Mouse (Mus musculus): Measurements from ENCODE around the gene Ajap1. TPM values are rescaled to one million over a fixed set of nuclear protein-coding genes. Genes with fewer than 3 reads are reported as not detected.

Ajap1 gene
- polyA plus RNA-seq, 1 experiment, result 0.34 TPM

DNA sequence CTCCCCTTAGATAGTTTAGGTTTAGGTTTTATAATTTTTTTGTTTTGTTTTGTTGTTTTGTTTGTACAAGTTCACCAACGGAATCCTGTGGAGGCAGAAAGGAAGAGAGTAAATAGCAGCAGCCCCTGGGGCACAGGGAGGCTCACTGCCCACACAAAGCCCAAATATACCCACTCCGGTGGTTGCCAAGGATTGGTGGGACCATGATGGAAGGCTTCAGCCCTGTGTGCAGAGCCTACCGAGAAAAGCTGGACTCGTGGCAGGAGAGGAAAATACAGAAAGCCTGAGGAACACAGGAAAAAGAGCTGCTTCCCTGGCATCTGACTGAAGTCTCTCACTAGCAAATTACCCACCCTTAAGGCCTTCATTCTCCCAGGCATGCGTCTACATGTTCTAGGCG is 108.4 kb downstream of the Ajap1 start:
- peaks cover 86% of the 10 kb centered on the region for H3K9me3 ChIP-seq
- no peak overlapping the region for H3K4me3 ChIP-seq (replicated peaks)
- H3K27me3 ChIP-seq (replicated peaks), result no peaks in the 10 kb centered on the region
- TF ChIP-seq GATA1 (IDR thresholded peaks at IDR 0.05; ENCODE audit: borderline replicate concordance, low read length) (no peak), FLI1 (IDR thresholded peaks at IDR 0.05; ENCODE audit: low read length) (no peak)
- no peaks in the 10 kb centered on the region for H3K36me3 ChIP-seq (replicated peaks; ENCODE audit: low read length)
- H3K4me1 ChIP-seq, result no peaks in the 10 kb centered on the region

GRCm38 (mm10) chr4:153373125-153373524 is 109.5 kb downstream of the Ajap1 start:
- H3K4me1 ChIP-seq, result no peaks in the 10 kb centered on the region
- TF ChIP-seq GATA1 (IDR thresholded peaks at IDR 0.05; ENCODE audit: borderline replicate concordance, low read length), result no peak
- no peak for TF ChIP-seq FLI1 (IDR thresholded peaks at IDR 0.05; ENCODE audit: low read length)
- H3K9me3 ChIP-seq, result peaks cover 89% of the 10 kb centered on the region
- no peaks in the 10 kb centered on the region for H3K36me3 ChIP-seq (replicated peaks; ENCODE audit: low read length)
- H3K27me3 ChIP-seq (replicated peaks), result no peaks in the 10 kb centered on the region
- no peak overlapping the region for H3K4me3 ChIP-seq (replicated peaks)

- no peaks in the 10 kb centered on the region for H3K36me3 ChIP-seq (replicated peaks; ENCODE audit: low read length)
- no peak for TF ChIP-seq GATA1 (IDR thresholded peaks at IDR 0.05; ENCODE audit: borderline replicate concordance, low read length)
- TF ChIP-seq FLI1 (IDR thresholded peaks at IDR 0.05; ENCODE audit: low read length), result no peak
- no peak overlapping the region for H3K4me3 ChIP-seq (replicated peaks)
- no peaks in the 10 kb centered on the region for H3K4me1 ChIP-seq
- H3K9me3 ChIP-seq, result peaks cover 84% of the 10 kb centered on the region
- H3K27me3 ChIP-seq (replicated peaks), result no peaks in the 10 kb centered on the region
These were observed 113.9 kb downstream of the Ajap1 start for GRCm38 (mm10) chr4:153368620-153369159.

DNA sequence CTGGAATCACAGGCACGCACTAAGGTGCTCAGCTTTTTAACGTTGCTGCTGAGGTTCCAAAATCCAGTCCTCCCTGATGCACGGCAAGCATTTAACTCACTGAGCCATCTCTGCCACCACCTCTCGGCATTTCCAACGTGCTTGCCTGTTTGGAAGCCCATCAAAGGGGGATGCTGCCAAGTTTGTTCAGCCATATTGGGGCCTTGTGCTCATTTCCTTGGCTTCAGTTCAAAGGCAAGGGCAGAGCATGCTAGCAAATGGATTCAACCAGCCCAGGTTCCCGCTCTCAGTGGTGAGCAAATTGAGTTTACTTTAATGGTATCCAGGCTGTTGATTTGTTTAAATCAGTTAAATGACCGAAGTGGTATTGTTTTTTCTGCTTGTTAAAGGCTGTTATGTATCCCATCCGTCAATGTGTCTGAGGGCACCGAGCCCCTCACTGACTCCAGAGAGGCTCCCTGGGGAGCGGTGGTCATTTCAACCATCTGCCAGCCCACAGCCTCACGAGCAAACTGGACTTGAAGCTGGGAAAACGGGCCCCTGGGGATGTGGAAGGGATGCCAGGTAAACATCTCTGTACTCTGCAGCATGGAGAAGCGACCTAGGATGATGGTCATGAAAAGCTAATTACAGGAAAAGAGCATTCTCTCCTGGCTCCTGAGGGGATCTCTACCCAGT is 121.6 kb downstream of the Ajap1 start:
- Histone ChIP-seq H3K4me3 (replicated peaks) (no peak overlapping the region), H3K36me3 (replicated peaks; ENCODE audit: low read length) (no peaks in the 10 kb centered on the region), H3K4me1 (no peaks in the 10 kb centered on the region), H3K27me3 (replicated peaks) (no peaks in the 10 kb centered on the region), H3K9me3 (peaks cover 90% of the 10 kb centered on the region)
- TF ChIP-seq GATA1 (IDR thresholded peaks at IDR 0.05; ENCODE audit: borderline replicate concordance, low read length), result no peak
- TF ChIP-seq FLI1 (IDR thresholded peaks at IDR 0.05; ENCODE audit: low read length), result no peak

GRCm38 (mm10) chr4:153358243-153358550 is 124.4 kb downstream of the Ajap1 start:
- Histone ChIP-seq H3K27me3 (replicated peaks) (no peaks in the 10 kb centered on the region), H3K4me3 (replicated peaks) (no peak overlapping the region), H3K4me1 (no peaks in the 10 kb centered on the region), H3K9me3 (peaks cover 98% of the 10 kb centered on the region), H3K36me3 (replicated peaks; ENCODE audit: low read length) (no peaks in the 10 kb centered on the region)
- no peak for TF ChIP-seq GATA1 (IDR thresholded peaks at IDR 0.05; ENCODE audit: borderline replicate concordance, low read length)
- TF ChIP-seq FLI1 (IDR thresholded peaks at IDR 0.05; ENCODE audit: low read length), result no peak

DNA sequence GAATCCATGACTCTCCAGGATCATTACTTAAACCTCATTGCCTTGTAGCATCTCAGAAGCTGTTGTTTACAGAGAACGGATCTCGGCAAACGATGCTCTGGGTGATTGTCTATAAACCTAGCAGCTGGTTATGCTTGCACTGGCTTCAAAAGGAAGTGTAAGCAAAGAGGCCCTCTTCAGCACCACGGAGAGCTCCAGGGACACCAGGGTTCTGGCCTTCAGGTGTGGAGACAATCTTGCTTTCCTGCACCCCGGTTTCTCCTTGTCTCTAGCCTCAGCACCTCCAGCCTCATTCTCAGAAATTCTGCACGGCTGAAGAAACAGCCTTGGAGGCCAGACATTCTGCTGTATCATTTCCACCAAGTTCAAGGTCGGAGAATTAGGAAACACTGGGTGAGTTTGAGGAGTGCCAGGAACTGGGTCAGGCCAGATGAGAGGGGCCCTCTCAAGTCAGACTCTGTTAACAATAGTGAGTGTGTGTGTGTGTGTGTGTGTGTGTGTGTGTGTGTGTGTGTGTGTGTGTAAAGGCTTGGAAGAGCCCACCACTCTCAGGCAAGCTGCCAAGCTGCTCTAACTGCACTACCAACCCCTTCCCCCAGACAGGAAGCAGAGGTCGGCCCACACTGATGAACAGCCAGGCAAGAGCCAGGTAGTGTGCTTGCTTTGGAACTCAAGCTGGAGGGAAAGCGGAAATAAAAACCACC is 124.9 kb downstream of the Ajap1 start:
- no peaks in the 10 kb centered on the region for H3K4me1 ChIP-seq
- H3K9me3 ChIP-seq, result peaks cover 98% of the 10 kb centered on the region
- H3K36me3 ChIP-seq (replicated peaks; ENCODE audit: low read length), result no peaks in the 10 kb centered on the region
- H3K27me3 ChIP-seq (replicated peaks), result no peaks in the 10 kb centered on the region
- no peak for TF ChIP-seq GATA1 (IDR thresholded peaks at IDR 0.05; ENCODE audit: borderline replicate concordance, low read length)
- no peak for TF ChIP-seq FLI1 (IDR thresholded peaks at IDR 0.05; ENCODE audit: low read length)
- H3K4me3 ChIP-seq (replicated peaks), result no peak overlapping the region

DNA sequence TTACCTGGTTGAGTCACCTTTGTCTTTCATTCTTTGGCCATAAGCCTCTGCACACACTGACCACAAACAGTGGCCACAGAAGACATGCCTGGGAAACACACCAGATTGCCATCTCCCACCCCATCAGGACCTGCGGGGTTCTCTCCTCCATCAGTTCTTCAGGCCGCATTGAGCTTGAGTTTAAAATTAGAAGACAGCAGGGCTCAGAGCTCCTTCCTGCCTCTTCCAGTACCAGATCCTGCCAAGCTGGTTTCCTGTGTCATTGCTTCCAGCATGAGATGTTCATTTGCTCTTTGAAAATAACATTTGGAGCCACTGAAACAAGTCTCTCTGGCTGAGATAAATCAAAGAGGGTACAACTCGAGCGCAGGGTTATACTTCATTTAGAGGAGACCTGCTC is 126.4 kb downstream of the Ajap1 start:
- TF ChIP-seq FLI1 (IDR thresholded peaks at IDR 0.05; ENCODE audit: low read length) (no peak), GATA1 (IDR thresholded peaks at IDR 0.05; ENCODE audit: borderline replicate concordance, low read length) (no peak)
- no peaks in the 10 kb centered on the region for H3K4me1 ChIP-seq

DNA sequence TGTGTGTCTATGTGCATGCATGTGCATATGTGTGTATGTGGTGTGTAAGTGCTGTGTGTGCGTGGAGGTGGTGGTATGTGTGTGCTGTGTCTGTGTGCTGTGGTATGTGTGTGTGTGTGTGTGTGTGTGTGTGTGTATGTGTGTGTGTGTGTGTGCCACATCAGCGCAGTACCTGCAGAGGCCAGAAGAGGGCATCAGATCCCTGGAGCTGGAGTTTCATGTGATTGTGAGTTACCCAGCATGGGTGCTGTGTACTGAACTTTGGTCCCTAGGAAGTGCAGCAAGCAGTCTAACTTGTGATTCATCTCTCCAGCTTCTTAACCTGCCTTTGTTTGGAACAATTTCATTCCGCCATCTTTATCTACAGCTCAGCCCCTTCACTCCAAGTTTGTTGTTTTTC is 137.6 kb downstream of the Ajap1 start:
- Histone ChIP-seq H3K4me3 (replicated peaks) (peak overlapping the region; percentile 82), H3K9me3 (peaks cover 82% of the 10 kb centered on the region), H3K36me3 (replicated peaks; ENCODE audit: low read length) (no peaks in the 10 kb centered on the region), H3K27me3 (replicated peaks) (no peaks in the 10 kb centered on the region), H3K4me1 (no peaks in the 10 kb centered on the region)
- TF ChIP-seq FLI1 (IDR thresholded peaks at IDR 0.05; ENCODE audit: low read length) (no peak), GATA1 (IDR thresholded peaks at IDR 0.05; ENCODE audit: borderline replicate concordance, low read length) (no peak)

More for the DNA sequence above, 126.4 kb downstream of the Ajap1 start:
- Histone ChIP-seq H3K9me3 (peaks cover 95% of the 10 kb centered on the region), H3K36me3 (replicated peaks; ENCODE audit: low read length) (no peaks in the 10 kb centered on the region), H3K27me3 (replicated peaks) (no peaks in the 10 kb centered on the region), H3K4me3 (replicated peaks) (no peak overlapping the region)

- Histone ChIP-seq H3K36me3 (replicated peaks; ENCODE audit: low read length) (no peaks in the 10 kb centered on the region), H3K4me1 (no peaks in the 10 kb centered on the region), H3K4me3 (replicated peaks) (no peak overlapping the region), H3K27me3 (replicated peaks) (no peaks in the 10 kb centered on the region), H3K9me3 (peaks cover 88% of the 10 kb centered on the region)
- TF ChIP-seq GATA1 (IDR thresholded peaks at IDR 0.05; ENCODE audit: borderline replicate concordance, low read length), result no peak
These were observed 141.7 kb downstream of the Ajap1 start for GRCm38 (mm10) chr4:153340887-153341286.

GRCm38 (mm10) chr4:153335301-153335799 is 147.3 kb downstream of the Ajap1 start:
- Histone ChIP-seq H3K4me1 (no peaks in the 10 kb centered on the region), H3K9me3 (peaks cover 99% of the 10 kb centered on the region), H3K4me3 (replicated peaks) (no peak overlapping the region), H3K27me3 (replicated peaks) (no peaks in the 10 kb centered on the region), H3K36me3 (replicated peaks; ENCODE audit: low read length) (no peaks in the 10 kb centered on the region)
- TF ChIP-seq FLI1 (IDR thresholded peaks at IDR 0.05; ENCODE audit: low read length) (no peak), GATA1 (IDR thresholded peaks at IDR 0.05; ENCODE audit: borderline replicate concordance, low read length) (no peak)

Data from megakaryocyte, embryonic 14.5 days (primary cell).